Mouse (Mus musculus) heart, postnatal 0 days (tissue): ENCODE measurements around the gene Cnga2.

Source experiments
- CTCF ChIP-seq: IDR thresholded peaks from 2 replicates; pipeline ENCODE4 v1.5.1; 2016; ENCODE audit warnings: antibody characterized with exemption, control low read depth, low read depth
- EP300 ChIP-seq: IDR thresholded peaks from 2 replicates; pipeline ENCODE4 v1.6.1; 2016; ENCODE audit warnings: antibody characterized with exemption, low read depth

GRCm38 (mm10) chrX:71968216-71968615 is 23.4 kb upstream of the Cnga2 start:
- TF ChIP-seq CTCF = no peak
- TF ChIP-seq EP300 = no peak
